Mouse (Mus musculus) CH12.LX (cell line): ENCODE results near the gene Rnf123. TPM values are rescaled to one million over a fixed set of nuclear protein-coding genes. Genes with fewer than 3 reads are reported as not detected.

ENCODE experiments used
- DNase-seq: peaks from one replicate; pipeline ENCODE4 v3.0.0-alpha.2; 2013; ENCODE audit errors: extremely low read depth
- H3K27ac ChIP-seq: 2 replicates; pipeline ENCODE4 v1.5.1; 2012; ENCODE audit warnings: low read depth, mild to moderate bottlenecking, control low read depth, moderate library complexity; ENCODE audit not compliant: insufficient read depth
- H3K27me3 ChIP-seq: replicated peaks from 2 replicates; pipeline ENCODE3; 2012; ENCODE audit warnings: inconsistent platforms
- H3K36me3 ChIP-seq, 2 experiments: replicated peaks in 1 of 2; 2 replicates each; pipeline versions ENCODE3 to v1.6.1; 2012; ENCODE audit warnings: inconsistent platforms in 1 of 2, low read length in 1 of 2, mild to moderate bottlenecking in 1 of 2, mixed read lengths in 1 of 2, moderate library complexity in 1 of 2; ENCODE audit not compliant: control insufficient read depth in 1 of 2, insufficient read depth in 1 of 2
- H3K4me1 ChIP-seq, 2 experiments: 2 replicates each; pipeline ENCODE4 v1.6.1; 2012; ENCODE audit warnings: inconsistent platforms in 1 of 2, moderate library complexity in 1 of 2; ENCODE audit not compliant: insufficient read depth in 2 of 2, control insufficient read depth in 1 of 2
- H3K4me2 ChIP-seq: 2 replicates; pipeline ENCODE4 v1.6.1; 2012; ENCODE audit warnings: low read depth, mild to moderate bottlenecking, control low read depth; ENCODE audit not compliant: poor library complexity, insufficient read depth, severe bottlenecking
- H3K4me3 ChIP-seq, 3 experiments: fragments of 150-350 bp in 1 of 3; sonication (generic) in 1 of 3; replicated peaks in 1 of 3; 2 replicates each; pipeline versions ENCODE3 to v1.5.1; 2011 to 2012; ENCODE audit warnings: low read depth in 2 of 3, low read length in 2 of 3, mild to moderate bottlenecking in 2 of 3, moderate library complexity in 2 of 3, control low read depth in 1 of 3, improper control_type of control experiment in 1 of 3, inconsistent platforms in 1 of 3, mixed read lengths in 1 of 3; ENCODE audit not compliant: poor library complexity in 1 of 3
- H3K79me2 ChIP-seq: replicated peaks from 2 replicates; pipeline ENCODE4 v1.6.1; 2012; ENCODE audit warnings: mild to moderate bottlenecking, moderate library complexity; ENCODE audit not compliant: control insufficient read depth, poor library complexity, insufficient read depth, severe bottlenecking; ENCODE audit errors: extremely low read depth
- H3K9ac ChIP-seq: 2 replicates; pipeline ENCODE4 v1.6.1; 2012; ENCODE audit warnings: low read depth, mild to moderate bottlenecking, control low read depth, moderate library complexity; ENCODE audit not compliant: insufficient read depth
- H3K9me3 ChIP-seq: replicated peaks from 2 replicates; pipeline ENCODE3; 2012; ENCODE audit warnings: low read length, inconsistent platforms, mixed read lengths
- BHLHE40 ChIP-seq: IDR thresholded peaks from 2 replicates; pipeline ENCODE4 v1.6.1; 2011; ENCODE audit warnings: mild to moderate bottlenecking, low read depth, low read length, improper control_type of control experiment
- CHD1 ChIP-seq: IDR thresholded peaks from 2 replicates; pipeline ENCODE4 v1.6.1; 2012; ENCODE audit warnings: low read depth, low read length, improper control_type of control experiment, inconsistent platforms
- CHD2 ChIP-seq: IDR thresholded peaks from 2 replicates; pipeline ENCODE4 v1.6.1; 2011; ENCODE audit warnings: low read length, improper control_type of control experiment
- CTCF ChIP-seq, 2 experiments: IDR thresholded peaks in 1 of 2; conservative IDR thresholded peaks in 1 of 2; 2 replicates each; pipeline ENCODE4 v1.5.1; 2011 to 2012; ENCODE audit warnings: low read depth in 2 of 2, low read length in 2 of 2, improper control_type of control experiment in 1 of 2, inconsistent platforms in 1 of 2, mild to moderate bottlenecking in 1 of 2, moderate library complexity in 1 of 2
- E2F4 ChIP-seq: IDR thresholded peaks from 2 replicates; pipeline ENCODE4 v1.6.1; 2011; ENCODE audit warnings: low read depth, low read length, improper control_type of control experiment; ENCODE audit not compliant: insufficient replicate concordance
- ELF1 ChIP-seq: IDR thresholded peaks from 2 replicates; pipeline ENCODE4 v1.6.1; 2014; ENCODE audit warnings: low read depth, mild to moderate bottlenecking, inconsistent platforms, low read length, improper control_type of control experiment
- EP300 ChIP-seq: IDR thresholded peaks from 2 replicates; pipeline ENCODE4 v1.6.1; 2011; ENCODE audit warnings: low read length, improper control_type of control experiment
- ETS1 ChIP-seq: conservative IDR thresholded peaks from 2 replicates; pipeline ENCODE4 v1.6.1; 2012; ENCODE audit warnings: low read depth, mild to moderate bottlenecking, inconsistent platforms, low read length, improper control_type of control experiment, moderate library complexity
- GABPA ChIP-seq: IDR thresholded peaks from 2 replicates; pipeline ENCODE4 v1.6.1; 2012; ENCODE audit warnings: low read depth, low read length, improper control_type of control experiment, inconsistent platforms; ENCODE audit not compliant: insufficient replicate concordance
- HCFC1 ChIP-seq: IDR thresholded peaks from 2 replicates; pipeline ENCODE4 v1.6.1; 2012; ENCODE audit warnings: low read depth, mild to moderate bottlenecking, inconsistent platforms, low read length, improper control_type of control experiment
- IRF4 ChIP-seq: IDR thresholded peaks from 2 replicates; pipeline ENCODE4 v1.6.1; 2014; ENCODE audit warnings: low read depth, mild to moderate bottlenecking, inconsistent platforms, low read length, improper control_type of control experiment
- JUN ChIP-seq: IDR thresholded peaks from 2 replicates; pipeline ENCODE4 v1.6.1; 2011; ENCODE audit warnings: low read depth, mild to moderate bottlenecking, low read length, improper control_type of control experiment, moderate library complexity; ENCODE audit not compliant: insufficient read depth
- JUND ChIP-seq: conservative IDR thresholded peaks from 2 replicates; pipeline ENCODE4 v1.6.1; 2011; ENCODE audit warnings: low read depth, low read length, improper control_type of control experiment
- KAT2A ChIP-seq: IDR thresholded peaks from 2 replicates; pipeline ENCODE4 v1.6.1; 2012; ENCODE audit warnings: low read length, improper control_type of control experiment, inconsistent platforms; ENCODE audit not compliant: insufficient replicate concordance
- MAFK ChIP-seq: IDR thresholded peaks from 2 replicates; pipeline ENCODE4 v1.6.1; 2011; ENCODE audit warnings: low read length, improper control_type of control experiment; ENCODE audit not compliant: insufficient replicate concordance
- MAX ChIP-seq: IDR thresholded peaks from 2 replicates; pipeline ENCODE4 v1.6.1; 2011; ENCODE audit warnings: low read length, improper control_type of control experiment
- MAZ ChIP-seq: IDR thresholded peaks from 2 replicates; pipeline ENCODE4 v1.6.1; 2012; ENCODE audit warnings: low read depth, mild to moderate bottlenecking, inconsistent platforms, low read length, improper control_type of control experiment, moderate library complexity
- MEF2A ChIP-seq: IDR thresholded peaks from 2 replicates; pipeline ENCODE4 v1.6.1; 2014; ENCODE audit warnings: low read depth, mild to moderate bottlenecking, inconsistent platforms, low read length, improper control_type of control experiment, borderline replicate concordance
- MXI1 ChIP-seq: IDR thresholded peaks from 2 replicates; pipeline ENCODE4 v1.6.1; 2011; ENCODE audit warnings: mild to moderate bottlenecking, low read depth, low read length, improper control_type of control experiment
- MYC ChIP-seq: IDR thresholded peaks from 2 replicates; pipeline ENCODE4 v1.6.1; 2011; ENCODE audit warnings: low read depth, mild to moderate bottlenecking, improper control_type of control experiment, low read length
- NELFE ChIP-seq: IDR thresholded peaks from 2 replicates; pipeline ENCODE4 v1.6.1; 2011; ENCODE audit warnings: low read depth, low read length, improper control_type of control experiment
- NRF1 ChIP-seq: IDR thresholded peaks from 2 replicates; pipeline ENCODE4 v1.6.1; 2014; ENCODE audit warnings: low read depth, mild to moderate bottlenecking, inconsistent platforms, low read length, improper control_type of control experiment, moderate library complexity
- PAX5 ChIP-seq: IDR thresholded peaks from 2 replicates; pipeline ENCODE4 v1.6.1; 2012; ENCODE audit warnings: low read length, inconsistent platforms, mixed read lengths
- POLR2A ChIP-seq: IDR thresholded peaks from 2 replicates; pipeline ENCODE4 v1.6.1; 2011; ENCODE audit warnings: low read depth, mild to moderate bottlenecking, improper control_type of control experiment, low read length
- POLR2AphosphoS2 ChIP-seq: IDR thresholded peaks from 2 replicates; pipeline ENCODE4 v1.6.1; 2011; ENCODE audit warnings: low read depth, low read length, improper control_type of control experiment
- RAD21 ChIP-seq: IDR thresholded peaks from 2 replicates; pipeline ENCODE4 v1.6.1; 2011; ENCODE audit warnings: low read depth, mild to moderate bottlenecking, low read length, improper control_type of control experiment, moderate library complexity
- RCOR1 ChIP-seq: conservative IDR thresholded peaks from 2 replicates; pipeline ENCODE4 v1.6.1; 2012; ENCODE audit warnings: low read depth, mild to moderate bottlenecking, inconsistent platforms, low read length, improper control_type of control experiment
- SIN3A ChIP-seq: IDR thresholded peaks from 2 replicates; pipeline ENCODE4 v1.6.1; 2012; ENCODE audit warnings: low read length, improper control_type of control experiment, inconsistent platforms
- SMC3 ChIP-seq: IDR thresholded peaks from 2 replicates; pipeline ENCODE4 v1.6.1; 2011; ENCODE audit warnings: low read depth, low read length, improper control_type of control experiment
- TBP ChIP-seq: conservative IDR thresholded peaks from 2 replicates; pipeline ENCODE4 v1.6.1; 2011; ENCODE audit warnings: low read depth, low read length, improper control_type of control experiment
- TCF12 ChIP-seq: IDR thresholded peaks from 2 replicates; pipeline ENCODE4 v1.6.1; 2014; ENCODE audit warnings: low read depth, mild to moderate bottlenecking, inconsistent platforms, low read length, improper control_type of control experiment
- UBTF ChIP-seq: IDR thresholded peaks from 2 replicates; pipeline ENCODE4 v1.6.1; 2012; ENCODE audit warnings: low read depth, mild to moderate bottlenecking, inconsistent platforms, low read length, improper control_type of control experiment, moderate library complexity
- USF1 ChIP-seq: IDR thresholded peaks from 2 replicates; pipeline ENCODE4 v1.6.1; 2014; ENCODE audit warnings: low read depth, mild to moderate bottlenecking, inconsistent platforms, low read length, improper control_type of control experiment
- USF2 ChIP-seq: conservative IDR thresholded peaks from 2 replicates; pipeline ENCODE4 v1.6.1; 2011; ENCODE audit warnings: low read depth, low read length, improper control_type of control experiment
- ZC3H11A ChIP-seq: IDR thresholded peaks from 2 replicates; pipeline ENCODE4 v1.6.1; 2012; ENCODE audit warnings: low read depth, mild to moderate bottlenecking, inconsistent platforms, low read length, improper control_type of control experiment
- ZKSCAN1 ChIP-seq: IDR thresholded peaks from 2 replicates; pipeline ENCODE4 v1.6.1; 2012; ENCODE audit warnings: low read depth, inconsistent platforms, low read length, improper control_type of control experiment, borderline replicate concordance
- ZMIZ1 ChIP-seq: IDR thresholded peaks from 2 replicates; pipeline ENCODE4 v1.6.1; 2012; ENCODE audit warnings: low read depth, mild to moderate bottlenecking, inconsistent platforms, low read length, improper control_type of control experiment
- ZNF384 ChIP-seq: IDR thresholded peaks from 2 replicates; pipeline ENCODE4 v1.6.1; 2012; ENCODE audit warnings: low read depth, low read length, improper control_type of control experiment, inconsistent platforms
- dilution Hi-C: fragments of 300-500 bp; cut with MboI; formaldehyde crosslinking; loops from 2 replicates; pipeline ENCODE4 v1.14.3; 2020; ENCODE audit warnings: low sequenced_read_pairs; ENCODE audit not compliant: extremely low pct_unique_long_range_greater_than_20kb, extremely low pct_ligation_motif_present
- in situ Hi-C: fragments of 300-500 bp; cut with MboI; formaldehyde crosslinking; loops from 3 replicates; pipeline ENCODE4 v1.14.3; 2019; ENCODE audit warnings: low sequenced_read_pairs, low pct_ligation_motif_present, low pct_unique_long_range_greater_than_20kb, mixed read lengths
- polyA plus RNA-seq: library from polyadenylated mRNA; unstranded; fragments of >175 nt; gene quantifications from 2 replicates; pipeline ENCODE4 v1.2.1, GENCODE M21; 2012; ENCODE audit warnings: low read depth; ENCODE audit not compliant: insufficient read length
- total RNA-seq, 2 experiments: library from RNA; depleted of rRNA; stranded (reverse); fragments of 300-350 nt in 1 of 2; fragments of >200 nt in 1 of 2; gene quantifications; 2 replicates each; pipeline ENCODE4 v1.2.3; 2012 to 2014

Rnf123 gene
- total and polyA plus RNA-seq, 3 experiments, result 10.0 to 50.0 (median 28.8) TPM

GRCm38 (mm10) chr9:108035331-108036156 lies 47.6 kb downstream of the Rnf123 start:
- H3K79me2 ChIP-seq, result 0 out of 2 replicates have a peak, but pooled peaks cover 5% of the 10 kb centered on the region
- H3K36me3 ChIP-seq, result peaks cover 18 to 44% of the 10 kb centered on the region in 2 experiments
- H3K9ac ChIP-seq, result no peak overlapping the region
- TF ChIP-seq UBTF (no peak), SIN3A (peak; percentile 70), NELFE (peak; percentile 31; the same call in 1 of the 2 replicates), USF1 (no peak), E2F4 (no peak), POLR2AphosphoS2 (no peak; the same call in 1 of the 2 replicates), IRF4 (no peak; the same call in 1 of the 2 replicates), MXI1 (no peak), MEF2A (peak; percentile 52; the same call in 1 of the 2 replicates), EP300 (peak; percentile 49), TCF12 (0 out of 2 replicates have a peak, but pooled peaks have one; percentile 51), CHD2 (peak; percentile 56; the same call in 1 of the 2 replicates), GABPA (no peak), SMC3 (peak; percentile 60), MYC (peak; percentile 66), PAX5 (no peak), ELF1 (peak; percentile 75), JUN (no peak), NRF1 (no peak), ZNF384 (no peak), MAFK (no peak), ZMIZ1 (peak; percentile 59; the same call in 1 of the 2 replicates), CTCF (conservative IDR thresholded peaks at IDR 0.05 in 1 of 2, IDR thresholded peaks at IDR 0.05 in 1 of 2; ENCODE audit: low read depth in 2 of 2, low read length in 2 of 2) (peak in 1 of 2 experiments; percentile 70; a peak in 2 of 4 replicates), KAT2A (no peak), HCFC1 (no peak), CHD1 (no peak), RAD21 (peak; percentile 30), BHLHE40 (peak; percentile 25; the same call in 1 of the 2 replicates), USF2 (no peak), ZKSCAN1 (no peak), POLR2A (peak; percentile 36; the same call in 1 of the 2 replicates), ZC3H11A (no peak), MAX (no peak; the same call in 1 of the 2 replicates), MAZ (0 out of 2 replicates have a peak, but pooled peaks have one; percentile 37), ETS1 (0 out of 2 replicates have a peak, but pooled peaks have one; percentile 22), TBP (peak; percentile 25; the same call in 1 of the 2 replicates), JUND (no peak), RCOR1 (peak; percentile 61; the same call in 1 of the 2 replicates)
- dilution Hi-C loops (no loop called here), in situ Hi-C loops (no loop called here)
- peak overlapping the region; percentile 89 for H3K27ac ChIP-seq
- peak; percentile 82 for DNase-seq
- H3K4me3 ChIP-seq, result peak overlapping the region; percentile 3 to 41 (median 36)
- no peaks in the 10 kb centered on the region for H3K9me3 ChIP-seq
- peaks cover 7 to 31% of the 10 kb centered on the region in 2 experiments for H3K4me1 ChIP-seq
- no peaks in the 10 kb centered on the region for H3K27me3 ChIP-seq
- peak overlapping the region; percentile 41 for H3K4me2 ChIP-seq
